Comparison of ENCODE assay signal across 9 mouse cellular contexts in the genomic region with DNA sequence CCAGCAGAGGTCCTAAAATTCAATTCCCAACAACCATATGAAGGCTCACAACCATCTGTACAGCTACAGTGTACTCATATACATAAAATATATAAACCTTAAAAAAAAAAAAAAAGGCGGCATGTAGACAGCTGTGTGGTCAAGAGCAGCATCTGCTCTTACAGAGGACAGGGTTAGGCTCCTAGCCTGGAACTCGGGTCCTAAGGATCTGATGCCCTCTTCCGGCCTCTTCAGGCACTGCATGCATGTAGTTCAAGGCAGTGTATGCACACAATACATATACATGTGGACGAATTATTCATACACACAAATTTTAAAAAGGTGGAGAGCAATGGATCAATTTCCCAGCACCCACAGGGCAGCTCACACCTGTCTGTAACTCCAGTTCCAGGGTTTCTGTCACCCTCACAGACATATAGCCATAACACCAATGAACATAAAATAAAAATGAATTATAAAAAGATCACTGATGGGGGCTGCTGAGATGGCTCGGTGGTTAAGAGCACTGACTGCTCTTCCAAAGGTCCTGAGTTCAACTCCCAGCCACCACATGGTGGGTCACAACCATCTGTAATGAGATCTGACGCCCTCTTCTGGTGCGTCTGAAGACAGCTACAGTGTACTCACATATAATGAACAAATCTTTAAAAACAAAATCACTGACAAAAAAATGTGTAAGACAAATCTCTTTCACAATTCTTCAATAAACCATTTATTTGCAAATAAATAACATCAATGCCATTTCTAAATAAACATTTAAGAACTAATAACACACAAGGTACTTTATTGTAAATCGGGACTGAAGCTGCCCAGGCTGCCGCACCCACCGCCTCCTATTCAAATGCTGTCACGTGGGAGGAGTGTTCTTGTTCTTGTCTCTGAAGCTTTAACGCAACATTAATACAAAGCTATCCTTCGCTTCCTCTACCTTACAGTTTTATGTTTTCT. TPM values are rescaled to one million over a fixed set of nuclear protein-coding genes. Genes with fewer than 3 reads are reported as not detected.
DNase-seq lines count a peak whose midpoint lies in the region; ATAC-seq and TF ChIP-seq lines count a peak whose summit lies in the region.
"Had no signal": no experiment of that assay in that cellular context is flagged by ENCODE, and none has a peak within 500 bp of the region (broad histone marks: within the 10 kb centered on the region; RNA-seq: fewer than 3 reads in every experiment).

No protein-coding gene starts in this region.

- no peaks in the 10 kb centered on the region for H3K4me1 ChIP-seq in kidney, embryonic 14.5 days (ENCODE audit: control insufficient read depth, insufficient read depth, low read length)
- H3K4me1 ChIP-seq: heart, embryonic 15.5 days had no signal

- no peak overlapping the region for H3ac ChIP-seq in C2C12 (ENCODE audit: control insufficient read depth, insufficient read length, low read depth)

- no peak overlapping the region for H3K9ac ChIP-seq in kidney, embryonic 14.5 days (ENCODE audit: low read depth, low read length)
- H3K9ac ChIP-seq: heart, embryonic 15.5 days had no signal

- no peaks in the 10 kb centered on the region for H3K9me3 ChIP-seq in kidney, embryonic 14.5 days (ENCODE audit: control insufficient read depth, low read length)
- H3K9me3 ChIP-seq: heart, embryonic 15.5 days had no signal

- WGBS in kidney, embryonic 14.5 days = 87% methylated on average over 13 of the region's 13 CpGs

- no peak overlapping the region for H3K27ac ChIP-seq in kidney, embryonic 14.5 days (ENCODE audit: low read depth, low read length)
- H3K27ac ChIP-seq: heart, embryonic 15.5 days had no signal

- peaks cover 51% of the 10 kb centered on the region for H3K36me3 ChIP-seq in C2C12 (ENCODE audit: control insufficient read depth, insufficient read depth)
- H3K36me3 ChIP-seq in kidney, embryonic 14.5 days (ENCODE audit: control insufficient read depth, insufficient read depth, low read length) = peaks cover 53% of the 10 kb centered on the region

- H3K79me3 ChIP-seq in C2C12 (ENCODE audit: low read depth) = peaks cover 9% of the 10 kb centered on the region

- TF ChIP-seq CTCF in C2C12 (IDR thresholded peaks at IDR 0.05; ENCODE audit: control insufficient read depth, insufficient read depth, insufficient read length) = peak; percentile 23

- ATAC-seq in kidney, embryonic 14.5 days (ENCODE audit: low FRiP score, low TSS enrichment) = 0 out of 2 replicates have a peak, but pooled peaks have one; percentile 58
- peak; percentile 46; the same call in 1 of the 2 replicates for ATAC-seq in megakaryocyte, adult 5-6 weeks (ENCODE audit: poor library complexity, severe bottlenecking)

- intact Hi-C loops in gastrocnemius, postnatal 36 days (cut with DNase I) = no loop called here

- no peaks in the 10 kb centered on the region for H3K27me3 ChIP-seq in C2C12 (ENCODE audit: control insufficient read depth, insufficient read depth, insufficient read length)
- H3K27me3 ChIP-seq in kidney, embryonic 14.5 days (ENCODE audit: control insufficient read depth, insufficient read depth, low read length) = no peaks in the 10 kb centered on the region
- H3K27me3 ChIP-seq: heart, embryonic 15.5 days had no signal

- H3K4me2 ChIP-seq in kidney, embryonic 14.5 days (replicated peaks; ENCODE audit: low read depth, low read length) = no peak overlapping the region
- H3K4me2 ChIP-seq: heart, embryonic 15.5 days had no signal

- no peak overlapping the region for H3K4me3 ChIP-seq in C2C12 (ENCODE audit: insufficient read depth, poor library complexity, severe bottlenecking)
- no peak overlapping the region for H3K4me3 ChIP-seq in kidney, embryonic 14.5 days (ENCODE audit: low read length)
- H3K4me3 ChIP-seq: heart, embryonic 15.5 days had no signal

- H3K79me2 ChIP-seq in C2C12 (ENCODE audit: control insufficient read depth, insufficient read depth) = peaks cover 17% of the 10 kb centered on the region

- peak; percentile 39 to 45 for DNase-seq in cerebellum, postnatal 10 days
- no peak for DNase-seq in cerebellum, adult 9-10 months
- peak; percentile 54 for DNase-seq in embryo, embryonic 10.5 days (ENCODE audit: low spot score)
- DNase-seq in testis, postnatal 14 days (ENCODE audit: low spot score) = no peak
- no peak for DNase-seq in gastrocnemius, postnatal 36 days

TF ChIP-seq in C2C12, 6 proteins besides CTCF, POLR2A, EP300 and RAD21:
- TF ChIP-seq CEBPB (IDR thresholded peaks at IDR 0.05; ENCODE audit: low read depth) (no peak), MYOD1 (IDR thresholded peaks at IDR 0.05; ENCODE audit: control insufficient read depth, insufficient read length, low read depth) (no peak), MAX (IDR thresholded peaks at IDR 0.05) (no peak)

RNA-seq across cellular contexts. Expression of a gene that starts 22.1 kb away (rescaled TPM):
- 36.0 TPM for polyA plus RNA-seq in C2C12 (2012; fragmentation: generic; extraction: Trizol)
- 38.6 and 65.6 TPM in 2 replicates for polyA plus RNA-seq in kidney, embryonic 14.5 days (2014; fragmentation: Nextera tagmentation; extraction: Ambion mirVana)
- 86.3 and 89.1 TPM in 2 replicates for total RNA-seq in megakaryocyte, adult 5-6 weeks (2015)
- 80.3 and 117 TPM in 2 replicates for total RNA-seq in megakaryocyte, adult 5-6 weeks (2017)
- 10 to 100 TPM; 40.8 to 44.9 TPM for total RNA-seq in gastrocnemius, postnatal 36 days (2021)

RNA-seq across cellular contexts. Expression of a gene that starts 57.7 kb away (rescaled TPM):
- 12.8 TPM for polyA plus RNA-seq in C2C12 (2012; fragmentation: generic; extraction: Trizol)
- 7.5 and 12.5 TPM in 2 replicates for polyA plus RNA-seq in kidney, embryonic 14.5 days (2014; fragmentation: Nextera tagmentation; extraction: Ambion mirVana)
- 4.2 and 5.3 TPM in 2 replicates for total RNA-seq in megakaryocyte, adult 5-6 weeks (2015)
- total RNA-seq in megakaryocyte, adult 5-6 weeks (2017) = 5.3 and 7.8 TPM in 2 replicates
- total RNA-seq in gastrocnemius, postnatal 36 days (2021) = 1 to 10 TPM; 3.5 to 5.4 TPM

RNA-seq across cellular contexts. Expression of a gene that starts 59.2 kb away (rescaled TPM):
- polyA plus RNA-seq in C2C12 (2012; fragmentation: generic; extraction: Trizol) = 0.06 TPM
- 21.8 and 28.9 TPM in 2 replicates for polyA plus RNA-seq in kidney, embryonic 14.5 days (2014; fragmentation: Nextera tagmentation; extraction: Ambion mirVana)
- total RNA-seq in megakaryocyte, adult 5-6 weeks (2015) = 0.38 TPM in 1 of 2 replicates, not detected in the other
- not detected in 2 replicates for total RNA-seq in megakaryocyte, adult 5-6 weeks (2017)
- 1 to 10 TPM; 2.6 to 2.7 TPM for total RNA-seq in gastrocnemius, postnatal 36 days (2021)

Comparison
In these comparisons a context has a peak if more than half of its experiments do, and no peak if none do; other contexts are left out.
1. DNase-seq: peak in cerebellum, postnatal 10 days (2 of 2) and embryo, embryonic 10.5 days (single experiment); none in cerebellum, adult 9-10 months (single experiment), testis, postnatal 14 days (single experiment) and gastrocnemius, postnatal 36 days (0 of 2).